Mouse (Mus musculus) kidney, postnatal 10 days (tissue): Measurements from ENCODE around the gene Ncor2.

Experiments used
- DNase-seq: peaks from one replicate; pipeline ENCODE4 v3.0.0; 2021; ENCODE audit warnings: mixed read lengths

Ncor2 gene

GRCm38 (mm10) chr5:125190105-125190813 is 11.2 kb upstream of the Ncor2 start:
- no peak for DNase-seq

- DNase-seq, result peak; percentile 90
These were observed 10.6 kb upstream of the Ncor2 start for GRCm38 (mm10) chr5:125189625-125190024.

- DNase-seq, result no peak
These were observed 10.0 kb upstream of the Ncor2 start for GRCm38 (mm10) chr5:125188812-125189598.

DNA sequence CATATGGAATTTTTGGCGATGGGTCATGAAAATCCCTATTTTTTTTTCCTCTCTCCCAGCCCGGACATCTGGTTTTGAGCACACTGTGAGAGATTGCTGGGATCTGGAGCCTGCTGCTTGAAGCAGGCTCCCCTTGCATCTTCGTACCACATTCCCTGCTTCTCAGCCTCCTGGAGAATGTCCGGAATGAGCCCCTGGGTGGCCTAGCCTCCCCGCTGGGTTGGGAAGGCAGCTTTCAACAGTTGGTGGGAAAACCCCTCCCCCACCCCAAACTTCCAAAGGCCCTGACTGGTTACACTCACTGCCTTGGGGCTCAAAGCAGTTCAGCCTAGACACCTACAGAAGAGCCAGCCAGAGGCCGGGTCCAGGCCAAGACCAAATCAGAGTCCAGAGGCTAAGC is 5.8 kb upstream of the Ncor2 start:
- peak; percentile 75 for DNase-seq

DNA sequence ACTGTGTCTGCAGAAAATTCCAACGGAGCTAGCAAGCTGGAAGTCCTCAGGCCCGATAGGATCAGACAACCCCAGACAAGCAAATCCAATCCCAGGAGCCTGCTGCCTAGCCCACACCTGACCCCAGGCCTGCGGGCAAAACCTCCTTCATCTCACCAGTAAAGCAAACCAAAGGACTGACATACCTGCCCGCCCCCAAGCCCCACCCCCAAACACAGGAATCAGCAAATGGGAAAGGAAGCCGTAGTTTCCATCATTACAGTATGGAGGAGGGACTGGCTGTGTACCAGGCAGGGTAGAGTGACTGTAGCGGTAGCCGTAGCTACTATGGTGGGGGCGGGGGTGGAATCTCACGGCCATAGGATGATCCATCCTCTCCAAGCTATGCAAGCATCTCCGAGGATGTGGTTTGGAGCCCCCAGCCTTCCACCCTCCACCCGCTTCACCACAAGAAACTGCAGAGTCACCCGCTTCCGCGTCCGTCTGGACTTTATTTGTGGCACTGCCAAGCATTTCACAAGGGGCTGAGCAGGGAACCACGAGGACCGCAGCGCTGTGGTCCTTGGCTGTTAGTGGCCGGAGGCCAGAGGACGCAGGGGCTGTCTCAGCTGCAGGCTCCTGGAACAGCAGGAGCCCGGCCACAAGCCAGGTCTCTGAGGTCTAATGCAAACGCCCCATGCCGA is 4.4 kb upstream of the Ncor2 start:
- no peak for DNase-seq

DNA sequence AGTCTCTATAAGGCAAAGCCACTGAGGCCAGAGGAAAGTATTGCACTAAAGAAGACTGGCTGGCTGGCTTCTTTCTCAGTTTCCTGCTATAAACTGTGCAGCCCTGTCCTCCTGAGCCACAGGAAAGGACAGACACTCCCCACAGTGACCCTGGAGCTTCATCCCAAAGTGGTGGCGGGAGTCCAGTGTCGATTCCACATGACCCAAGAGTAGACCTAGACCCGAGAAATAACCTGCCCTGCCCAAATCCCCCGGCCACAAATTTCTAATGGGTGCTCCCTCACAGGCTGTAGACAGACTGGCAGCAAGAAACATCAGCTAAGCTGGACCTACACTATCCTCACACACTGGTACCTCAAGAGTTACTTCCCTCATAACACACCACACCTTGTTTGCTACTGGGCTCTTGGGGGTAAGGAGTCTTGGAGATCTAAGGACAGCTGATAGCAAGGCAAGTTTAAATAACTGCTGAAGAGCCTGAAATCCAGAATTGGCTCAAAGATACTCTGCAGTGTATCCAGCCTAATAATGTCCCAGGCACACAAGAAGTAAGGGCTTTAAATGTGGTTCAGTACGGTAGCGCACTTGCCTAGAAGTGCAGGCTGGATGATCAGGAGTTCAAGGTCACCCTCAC is 1.7 kb upstream of the Ncor2 start:
- DNase-seq, result no peak

DNA sequence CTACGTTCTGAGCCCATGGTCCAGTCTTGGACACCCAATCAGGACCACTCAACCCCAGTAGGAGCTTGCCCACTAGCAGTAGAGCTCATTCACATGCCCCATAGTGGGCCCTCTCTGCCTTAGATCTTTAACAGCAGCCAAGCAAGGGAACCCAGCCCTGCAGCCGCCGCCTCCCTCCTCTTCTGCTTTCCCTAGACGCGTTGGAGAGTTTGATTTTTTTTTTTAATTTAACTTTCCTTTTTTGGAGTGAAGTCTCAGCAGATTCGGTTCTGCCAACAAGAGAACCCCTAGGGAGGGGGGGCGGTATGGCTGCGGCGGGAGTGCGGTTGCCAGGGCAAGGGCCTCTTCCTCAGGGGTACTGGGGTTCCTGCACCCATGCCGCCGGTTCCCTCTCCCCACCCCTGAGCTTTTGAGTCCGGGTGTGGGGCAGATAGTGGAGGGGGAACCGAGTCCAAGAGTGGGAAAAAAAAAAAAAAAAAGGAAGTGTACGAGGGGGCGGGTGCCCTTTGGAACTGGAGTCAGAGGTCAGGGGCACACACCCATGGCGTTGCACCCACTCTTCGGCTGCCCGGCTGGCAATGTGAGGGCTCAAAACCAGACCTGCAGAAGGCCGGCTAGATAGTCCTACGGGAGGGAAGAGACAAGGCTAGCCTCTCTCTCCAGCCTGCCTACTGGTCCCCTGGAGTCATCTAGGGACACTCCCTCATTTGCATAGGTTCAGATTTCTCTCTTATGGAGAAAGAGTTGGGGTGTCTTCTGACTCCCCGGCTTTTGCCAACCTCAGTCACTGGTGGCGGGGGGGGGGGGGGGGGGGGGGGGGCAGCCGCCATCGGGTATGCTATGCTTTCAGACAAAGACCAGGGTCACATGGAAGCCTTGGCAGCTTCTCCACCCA is 963 bp upstream of the Ncor2 start:
- peak; percentile 72 for DNase-seq

GRCm38 (mm10) chr5:125178171-125179006 is 630 bp downstream of the Ncor2 start:
- peak; percentile 78 for DNase-seq

GRCm38 (mm10) chr5:125177481-125178134 is 1.4 kb downstream of the Ncor2 start:
- peak; percentile 91 for DNase-seq

GRCm38 (mm10) chr5:125176864-125177263 is 2.2 kb downstream of the Ncor2 start:
- peak; percentile 60 for DNase-seq

DNA sequence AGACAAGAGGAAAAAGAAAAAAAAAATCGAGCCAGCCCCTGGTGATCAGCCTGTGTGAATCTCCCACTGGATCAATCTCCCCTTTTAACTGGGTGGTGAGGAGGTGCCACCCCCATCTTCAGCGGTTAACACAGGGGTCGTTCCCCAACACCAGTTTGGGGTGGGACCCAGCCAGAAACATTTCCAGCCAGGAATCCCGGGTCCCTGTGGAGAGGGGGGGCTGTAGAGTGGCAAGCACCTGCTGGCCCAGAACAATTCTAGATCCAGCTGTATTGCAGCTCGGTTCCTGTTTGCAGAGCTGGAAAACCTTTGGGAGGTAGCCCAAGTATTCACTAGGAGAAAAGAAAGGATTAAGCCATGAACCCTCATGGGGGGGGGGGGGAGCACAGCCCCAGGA is 2.7 kb downstream of the Ncor2 start:
- DNase-seq, result peak; percentile 18

DNA sequence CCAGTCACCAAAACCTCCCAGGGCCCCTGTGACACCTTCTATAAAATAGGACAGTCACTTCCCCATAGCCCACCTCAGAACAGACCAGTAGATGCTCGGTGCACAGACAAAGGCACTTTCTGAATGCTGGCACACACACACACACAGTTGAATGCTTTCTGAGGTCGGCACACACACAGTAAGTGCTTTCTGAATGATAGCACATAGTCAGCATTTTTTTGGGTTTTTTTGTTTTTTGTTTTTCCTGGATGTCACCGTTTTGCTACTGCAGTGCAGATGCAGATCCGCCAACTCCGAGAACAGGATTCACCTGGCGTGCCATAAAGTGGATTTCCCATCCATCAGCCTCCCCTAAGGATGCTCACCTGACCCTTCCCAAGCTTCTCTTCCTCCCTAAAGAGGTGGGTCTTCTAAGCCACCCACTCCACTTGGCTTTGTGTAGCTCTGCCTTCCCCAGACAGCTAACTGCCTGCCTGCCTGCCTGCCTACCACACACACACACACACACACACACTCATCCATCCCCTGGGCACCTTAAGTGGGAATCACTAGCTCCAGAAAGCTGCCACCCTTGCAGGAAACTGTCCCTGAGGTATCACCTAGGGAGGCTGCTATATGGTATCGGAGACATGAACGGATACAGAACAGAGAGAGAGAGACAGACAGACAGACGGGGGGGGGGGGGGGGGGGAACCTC is 3.2 kb downstream of the Ncor2 start:
- DNase-seq, result peak; percentile 19

- peak; percentile 77 for DNase-seq
These were observed 4.0 kb downstream of the Ncor2 start for GRCm38 (mm10) chr5:125174726-125175672.

- no peak for DNase-seq
These were observed 5.2 kb downstream of the Ncor2 start for GRCm38 (mm10) chr5:125173868-125174267.

DNA sequence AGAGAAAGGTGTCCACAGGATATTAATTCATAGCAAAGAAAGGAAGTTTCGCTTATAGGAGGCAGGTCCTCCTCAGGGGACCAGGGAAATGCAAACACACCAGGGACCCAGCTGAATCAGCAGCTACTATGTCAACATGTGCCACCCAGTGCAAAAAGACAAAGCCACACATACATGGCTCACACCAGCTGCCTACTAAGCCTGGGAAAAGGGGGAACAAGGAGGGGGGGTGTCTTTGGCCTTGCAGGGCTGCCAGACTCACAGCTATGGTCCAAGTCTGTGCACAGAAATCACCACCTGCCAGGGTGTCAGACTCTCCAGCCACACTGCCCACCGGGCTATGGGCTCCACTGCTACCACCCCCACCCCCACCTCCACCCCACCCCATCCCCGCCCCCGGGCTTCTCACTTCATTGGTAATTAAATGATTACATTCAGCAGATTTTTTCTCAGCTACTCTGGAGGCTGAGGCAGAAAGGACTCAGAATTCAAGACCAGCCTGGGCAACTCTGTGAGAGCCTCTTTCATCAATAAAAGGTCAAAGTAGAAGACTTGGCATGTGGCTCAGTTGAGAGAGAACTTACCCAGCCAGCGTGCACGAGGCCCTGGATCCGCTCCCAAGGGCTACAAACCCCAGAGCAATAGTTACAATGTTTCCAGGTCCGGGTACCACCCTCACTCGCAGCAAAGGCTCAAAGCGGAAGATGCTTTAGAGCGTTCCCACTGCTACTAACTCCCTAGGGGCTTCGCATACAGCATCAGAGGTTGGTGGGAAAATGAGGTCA is 6.0 kb downstream of the Ncor2 start:
- no peak for DNase-seq

DNA sequence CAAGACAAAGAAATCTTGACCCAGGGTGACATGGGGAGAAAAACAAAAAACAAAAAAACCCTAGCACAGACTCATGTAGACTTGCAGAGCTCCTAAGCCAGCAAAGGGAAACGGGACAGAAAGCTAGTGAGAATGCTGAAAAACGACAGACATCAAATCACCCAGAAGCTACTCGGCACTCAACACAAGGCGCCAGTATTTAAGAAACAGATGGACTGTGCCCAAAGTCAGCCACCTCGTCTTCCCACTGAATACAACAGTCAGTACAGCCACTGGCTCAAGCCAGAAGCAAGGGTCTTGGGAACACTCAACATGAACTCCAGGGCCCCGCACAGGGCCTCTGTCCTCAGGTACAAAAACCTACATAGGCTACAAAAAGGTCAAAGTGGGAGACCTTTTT is 7.8 kb downstream of the Ncor2 start:
- DNase-seq, result no peak

DNA sequence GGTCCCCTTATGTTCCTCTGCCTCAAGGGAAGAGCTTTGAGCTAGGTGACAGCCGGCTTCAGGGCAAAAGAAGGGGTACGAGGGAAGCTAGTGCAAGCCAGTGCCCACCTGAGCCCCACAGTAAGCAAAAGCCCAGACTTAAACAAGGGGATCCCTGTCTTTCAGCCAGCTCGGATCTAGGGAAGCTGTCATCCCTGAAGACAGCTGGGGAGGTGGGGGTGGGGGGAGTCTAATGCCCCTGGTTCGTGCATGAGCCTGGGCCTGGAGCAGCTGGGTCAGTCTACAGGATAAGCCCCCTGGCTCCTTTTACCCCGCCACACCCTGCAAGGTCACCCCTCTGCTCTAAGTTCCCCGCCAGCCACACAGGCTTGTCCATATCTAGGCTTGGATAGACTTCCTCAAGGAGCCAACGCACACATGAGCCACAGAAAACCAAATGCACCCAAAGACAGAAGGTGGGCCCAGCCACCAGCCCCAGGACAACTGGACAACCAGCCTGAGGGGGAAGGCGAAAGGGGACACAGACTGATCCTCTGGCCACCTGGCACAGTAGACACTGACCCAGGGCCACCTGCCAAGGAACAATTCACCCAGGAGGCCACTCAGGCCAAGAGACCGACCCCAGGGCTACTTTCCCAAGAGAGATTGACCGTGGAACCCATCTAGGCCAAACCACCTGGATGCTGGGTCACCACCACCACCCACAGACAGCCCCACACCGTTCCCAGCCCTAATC is 8.7 kb downstream of the Ncor2 start:
- DNase-seq, result no peak
